Mouse (Mus musculus) forebrain, embryonic 14.5 days (tissue): ENCODE measurements around the gene Prpf40a. TPM values are rescaled to one million over a fixed set of nuclear protein-coding genes. Genes with fewer than 3 reads are reported as not detected.
A peak's percentile ranks its signal among the peaks of the same experiment; 100 is the strongest.

Source experiments
- ATAC-seq: fragments of 200-750 bp; cut with Nextera tagmentation; 2 replicates; pipeline ENCODE4 v1.8.0; 2017; ENCODE audit warnings: mild to moderate bottlenecking, moderate library complexity
- DNase-seq: peaks from one replicate; pipeline ENCODE4 v3.0.0-alpha.2; 2015; ENCODE audit warnings: low spot score
- H3K27ac ChIP-seq: fragments of 300-500 bp; sonication (generic); 2 replicates; pipeline ENCODE4 v1.5.1; 2014; ENCODE audit warnings: low read depth, mild to moderate bottlenecking, control low read depth, low read length, moderate library complexity
- H3K27me3 ChIP-seq: fragments of 300-500 bp; sonication (generic); replicated peaks from 2 replicates; pipeline ENCODE4 v1.6.1; 2014; ENCODE audit warnings: low read length, control low read depth, mixed read lengths; ENCODE audit not compliant: control insufficient read depth, insufficient read depth
- H3K36me3 ChIP-seq: fragments of 300-500 bp; sonication (generic); 2 replicates; pipeline ENCODE4 v1.6.1; 2014; ENCODE audit warnings: low read length, control low read depth; ENCODE audit not compliant: control insufficient read depth, insufficient read depth
- H3K4me1 ChIP-seq: fragments of 300-500 bp; sonication (generic); 2 replicates; pipeline ENCODE4 v1.6.1; 2014; ENCODE audit warnings: antibody characterized with exemption, low read length, control low read depth; ENCODE audit not compliant: control insufficient read depth, insufficient read depth
- H3K4me2 ChIP-seq: fragments of 300-500 bp; sonication (generic); 2 replicates; pipeline ENCODE4 v1.6.1; 2014; ENCODE audit warnings: mild to moderate bottlenecking, control low read depth, low read length
- H3K4me3 ChIP-seq: fragments of 300-500 bp; sonication (generic); 2 replicates; pipeline ENCODE4 v1.5.1; 2014; ENCODE audit warnings: low read depth, low read length, control low read depth
- H3K9ac ChIP-seq: fragments of 300-500 bp; sonication (generic); 2 replicates; pipeline ENCODE4 v1.6.1; 2014; ENCODE audit warnings: mild to moderate bottlenecking, low read length, control low read depth, moderate library complexity
- H3K9me3 ChIP-seq: fragments of 300-500 bp; sonication (generic); replicated peaks from 2 replicates; pipeline ENCODE4 v1.6.1; 2016; ENCODE audit warnings: low read length, control low read depth, mixed read lengths; ENCODE audit not compliant: control insufficient read depth
- WGBS: fragments of 180-500 bp; shearing (Covaris S2); extraction: QIAGEN DNeasy Blood & Tissue Kit; methylation state at CpG from one replicate; pipeline ENCODE4 v1.1.7; 2014; 5-methylcytosine and 5-hydroxymethylcytosine counted together
- polyA plus RNA-seq: library from polyadenylated mRNA; unstranded; fragments of >200 nt; fragmentation: Nextera tagmentation; extraction: Ambion mirVana; gene quantifications from 2 replicates; pipeline ENCODE4 v1.2.1, GENCODE M21; 2014

Prpf40a gene
- 154 and 183 TPM in 2 replicates for polyA plus RNA-seq

DNA sequence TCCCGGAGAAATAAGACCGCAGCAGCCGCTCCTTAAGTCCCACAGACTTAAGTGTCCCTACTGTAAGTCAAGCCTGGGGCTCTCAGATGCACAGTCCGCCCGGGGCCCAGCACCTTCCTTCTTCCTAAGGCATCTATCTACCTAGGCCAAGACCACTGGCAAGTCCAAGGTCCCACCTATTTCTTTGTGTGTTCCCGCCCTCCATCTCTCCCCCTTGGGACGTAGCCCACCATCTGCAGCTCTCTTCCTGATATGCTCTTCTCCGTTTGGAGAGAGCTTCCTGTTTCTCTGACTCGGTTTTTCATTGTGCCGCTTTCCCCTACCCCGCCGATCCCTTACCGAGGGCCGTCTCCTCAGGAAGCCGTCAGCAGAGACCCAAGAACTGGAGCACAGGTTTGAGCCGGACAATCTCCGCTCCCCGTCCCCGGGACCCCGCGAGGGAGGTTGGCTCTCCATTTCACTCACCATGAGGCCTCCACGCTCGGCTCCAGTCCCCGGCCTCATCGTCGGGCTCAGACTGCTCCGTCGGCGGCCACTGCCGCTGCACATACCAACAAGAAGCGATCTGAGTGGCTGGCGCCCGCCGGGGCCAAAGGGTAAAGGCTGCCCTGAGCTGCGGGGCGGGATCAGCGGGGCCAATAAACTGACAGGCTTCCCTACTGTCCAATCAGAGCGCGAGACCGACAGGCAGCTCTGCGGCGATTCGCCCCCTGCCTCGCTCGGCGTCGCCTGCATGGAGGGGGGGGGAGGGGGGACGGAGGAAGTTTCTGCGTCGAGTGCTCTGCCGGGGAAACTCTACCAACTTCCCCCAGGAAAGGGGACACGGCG is at the start of gene Prpf40a:
Gene Prpf40a, minus strand, starts transcription at position 601 of the 828 bp plus-strand sequence.
- ATAC-seq = peak; percentile 95
- no peaks in the 10 kb centered on the region for H3K9me3 ChIP-seq
- WGBS = under 1% methylated on average over 43 of the region's 53 CpGs

DNA sequence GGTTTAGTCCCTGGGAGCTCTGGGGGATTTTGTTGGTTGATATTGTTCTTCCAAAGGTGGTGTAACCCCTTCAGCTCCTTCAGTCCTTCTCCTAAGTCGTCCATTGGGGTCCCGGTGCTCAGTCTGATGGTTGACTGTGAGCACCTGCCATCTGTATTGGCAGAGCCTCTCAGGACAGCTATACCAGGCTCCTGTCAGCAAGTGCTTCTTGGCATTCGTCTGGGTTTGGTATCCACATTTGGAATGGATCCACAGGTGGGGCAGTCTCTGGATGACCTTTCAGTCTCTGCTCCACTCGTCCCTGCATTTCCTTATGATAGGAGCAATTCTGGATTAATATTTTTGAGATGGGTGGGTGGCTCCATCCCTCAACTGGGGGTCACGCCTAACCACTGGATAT is 31.2 kb upstream of the Prpf40a start:
- Histone ChIP-seq H3K9me3 (peaks cover 8% of the 10 kb centered on the region; the same call in 1 of the 2 replicates), H3K27ac (no peak overlapping the region), H3K9ac (no peak overlapping the region), H3K4me3 (no peak overlapping the region), H3K4me1 (no peaks in the 10 kb centered on the region), H3K4me2 (no peak overlapping the region), H3K36me3 (peaks cover 10% of the 10 kb centered on the region), H3K27me3 (no peaks in the 10 kb centered on the region)
- 95% methylated on average over 5 of the region's 5 CpGs for WGBS
- no peak for DNase-seq
- no peak for ATAC-seq

More for the DNA sequence above, at the start of gene Prpf40a:
- Histone ChIP-seq H3K27ac (peak within 1 kb of the TSS; percentile 96), H3K36me3 (peaks cover 12% of the 10 kb centered on the region; the same call in 1 of the 2 replicates), H3K4me2 (peak within 1 kb of the TSS; percentile 73), H3K27me3 (no peaks in the 10 kb centered on the region), H3K4me1 (peaks cover 11% of the 10 kb centered on the region), H3K9ac (peak within 1 kb of the TSS; percentile 92), H3K4me3 (peak within 1 kb of the TSS; percentile 68)
- DNase-seq = peak; percentile 99

DNA sequence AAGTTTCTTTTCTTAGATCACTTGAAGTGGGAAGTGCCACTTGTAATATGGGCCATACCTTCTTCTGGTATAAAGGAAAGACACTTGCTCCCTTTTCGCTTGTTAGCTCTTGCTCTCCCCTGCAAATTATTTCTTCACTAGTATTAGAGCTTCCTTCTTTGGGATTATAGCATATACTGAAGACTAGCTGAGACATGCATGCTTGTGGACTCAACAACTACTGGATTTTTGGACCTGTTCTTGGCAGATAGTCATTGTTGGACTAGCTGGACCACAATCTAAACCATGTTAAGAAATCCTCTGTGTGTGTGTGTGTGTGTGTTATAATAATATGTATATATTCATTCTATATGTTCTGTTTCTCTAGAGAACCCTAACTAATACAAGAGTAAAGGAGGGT is 22.4 kb upstream of the Prpf40a start:
- Histone ChIP-seq H3K4me1 (no peaks in the 10 kb centered on the region), H3K36me3 (peaks cover 16% of the 10 kb centered on the region), H3K27ac (no peak overlapping the region), H3K9me3 (no peaks in the 10 kb centered on the region), H3K4me3 (no peak overlapping the region), H3K27me3 (no peaks in the 10 kb centered on the region), H3K4me2 (no peak overlapping the region), H3K9ac (no peak overlapping the region)
- ATAC-seq (no peak), DNase-seq (no peak)
- 97% methylated on average over 1 of the region's 1 CpGs for WGBS

DNA sequence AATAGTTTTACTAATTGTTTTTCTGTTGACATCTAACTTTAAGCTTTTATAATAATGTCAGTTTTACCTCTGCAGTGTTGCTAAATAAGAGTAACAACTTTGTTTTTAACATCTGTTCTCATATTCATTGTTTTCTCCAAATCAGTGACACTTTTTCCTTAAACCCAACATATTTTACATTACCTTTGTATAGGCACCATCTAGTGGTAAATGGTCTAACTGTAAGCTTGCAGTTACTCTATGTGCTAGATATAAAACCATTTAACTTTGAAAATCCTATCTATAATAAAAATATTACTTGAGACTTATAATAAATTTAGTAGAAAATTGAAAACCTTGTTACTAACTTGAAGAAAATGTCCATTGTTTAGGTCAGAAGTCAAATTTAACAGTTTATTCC is 15.7 kb upstream of the Prpf40a start:
- Histone ChIP-seq H3K27me3 (no peaks in the 10 kb centered on the region), H3K9me3 (no peaks in the 10 kb centered on the region), H3K9ac (no peak overlapping the region), H3K27ac (no peak overlapping the region), H3K4me1 (no peaks in the 10 kb centered on the region), H3K36me3 (peaks cover 5% of the 10 kb centered on the region; the same call in 1 of the 2 replicates), H3K4me2 (no peak overlapping the region), H3K4me3 (no peak overlapping the region)
- no peak for ATAC-seq
- peak; percentile 27 for DNase-seq

- Histone ChIP-seq H3K27ac (no peak overlapping the region), H3K4me3 (no peak overlapping the region), H3K9ac (no peak overlapping the region), H3K36me3 (peaks cover 17% of the 10 kb centered on the region), H3K4me1 (no peaks in the 10 kb centered on the region), H3K9me3 (no peaks in the 10 kb centered on the region), H3K4me2 (no peak overlapping the region), H3K27me3 (no peaks in the 10 kb centered on the region)
- ATAC-seq = peak; percentile 82; the same call in 1 of the 2 replicates
- peak; percentile 84 for DNase-seq
- 65% methylated on average over 5 of the region's 5 CpGs for WGBS
Observed at GRCm38 (mm10) chr2:53204373-53205274, 13.5 kb upstream of the Prpf40a start.

GRCm38 (mm10) chr2:53200164-53200885 is 9.2 kb upstream of the Prpf40a start:
- H3K4me1 ChIP-seq = no peaks in the 10 kb centered on the region
- DNase-seq = no peak
- H3K4me3 ChIP-seq = no peak overlapping the region
- no peak for ATAC-seq
- no peak overlapping the region for H3K4me2 ChIP-seq
- no peaks in the 10 kb centered on the region for H3K9me3 ChIP-seq
- H3K27ac ChIP-seq = no peak overlapping the region
- H3K36me3 ChIP-seq = peaks cover 26% of the 10 kb centered on the region
- H3K9ac ChIP-seq = no peak overlapping the region
- WGBS = 93% methylated on average over 4 of the region's 4 CpGs
- no peaks in the 10 kb centered on the region for H3K27me3 ChIP-seq

GRCm38 (mm10) chr2:53199203-53199602 is 8.1 kb upstream of the Prpf40a start:
- Histone ChIP-seq H3K4me2 (no peak overlapping the region), H3K36me3 (peaks cover 30% of the 10 kb centered on the region), H3K9me3 (no peaks in the 10 kb centered on the region), H3K27ac (no peak overlapping the region), H3K9ac (no peak overlapping the region), H3K27me3 (no peaks in the 10 kb centered on the region), H3K4me3 (no peak overlapping the region), H3K4me1 (no peaks in the 10 kb centered on the region)
- DNase-seq (no peak), ATAC-seq (no peak)
- WGBS = 95% methylated on average over 1 of the region's 1 CpGs

- H3K4me2 ChIP-seq = no peak overlapping the region
- H3K9ac ChIP-seq = no peak overlapping the region
- H3K36me3 ChIP-seq = peaks cover 27% of the 10 kb centered on the region
- H3K4me1 ChIP-seq = peaks cover 5% of the 10 kb centered on the region
- H3K4me3 ChIP-seq = no peak overlapping the region
- H3K9me3 ChIP-seq = no peaks in the 10 kb centered on the region
- 96% methylated on average over 10 of the region's 10 CpGs for WGBS
- ATAC-seq (no peak), DNase-seq (no peak)
- no peak overlapping the region for H3K27ac ChIP-seq
- no peaks in the 10 kb centered on the region for H3K27me3 ChIP-seq
Observed at GRCm38 (mm10) chr2:53196431-53196830, 5.3 kb upstream of the Prpf40a start.
